Mouse (Mus musculus) lung, adult 2 months (tissue): ENCODE results near the gene Map6.

Experiments used
- CTCF ChIP-seq: fragments of 200-500 bp; IDR thresholded peaks from 2 replicates; pipeline ENCODE4 v1.5.1; 2011; ENCODE audit warnings: mild to moderate bottlenecking, low read length, control low read depth; ENCODE audit not compliant: insufficient read depth
- POLR2A ChIP-seq: fragments of 200-500 bp; IDR thresholded peaks from 2 replicates; pipeline ENCODE4 v1.6.1; 2011; ENCODE audit warnings: low read depth, mild to moderate bottlenecking, control low read depth, low read length, borderline replicate concordance; ENCODE audit errors: extremely low read depth

DNA sequence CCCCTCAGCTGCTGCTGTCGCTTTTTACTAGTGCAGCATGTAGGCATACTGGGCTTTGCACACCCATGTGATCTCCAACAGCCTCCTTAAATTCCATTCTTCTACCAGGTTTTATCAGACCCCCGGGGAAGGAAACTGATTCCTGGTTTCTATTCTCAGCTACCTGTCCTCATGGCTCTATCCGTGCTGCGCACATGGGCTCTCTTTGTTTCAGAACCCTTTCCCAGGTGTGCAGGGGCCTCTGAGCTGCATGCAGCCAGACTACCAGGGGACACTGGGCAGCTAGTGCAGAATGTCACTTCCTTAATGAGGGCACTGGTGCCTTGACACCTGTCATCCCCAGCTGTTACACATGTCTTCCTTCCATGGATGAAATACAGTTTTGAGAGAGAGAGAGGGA is 44.8 kb downstream of the Map6 start:
- no peak for TF ChIP-seq CTCF
- no peak for TF ChIP-seq POLR2A
